Mouse (Mus musculus): ENCODE measurements around the gene Hectd4. TPM values are rescaled to one million over a fixed set of nuclear protein-coding genes. Genes with fewer than 3 reads are reported as not detected.
"Not testable (repeated sequence)": the region's sequence is repeated elsewhere in the genome, so short reads cannot be mapped to it uniquely, and the experiment has no call there.

Hectd4 gene
- polyA plus RNA-seq, 1 experiment from 2014 or later, result 5.8 TPM

DNA sequence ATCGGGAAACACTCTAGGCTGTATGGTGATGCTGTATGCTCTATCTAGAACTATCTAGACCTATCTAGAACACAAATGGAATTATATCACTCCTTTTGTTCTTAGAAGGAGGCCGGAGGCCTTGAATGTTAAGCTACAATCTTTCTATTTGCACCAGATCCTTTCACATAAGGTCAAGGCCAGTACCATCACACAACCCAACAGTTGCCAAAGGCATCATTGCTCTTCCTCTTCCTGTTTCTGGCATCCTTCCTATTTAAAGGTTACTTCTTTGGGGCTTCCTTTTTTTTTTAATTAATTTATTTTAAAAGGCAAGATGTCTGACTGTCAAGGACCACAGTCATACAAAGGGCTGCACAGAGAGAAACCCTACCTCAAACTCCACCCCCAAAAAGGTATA is 22.7 kb upstream of the Hectd4 start:
- H3K9me3 ChIP-seq (ENCODE audit: control insufficient read depth, low read length), result no peaks in the 10 kb centered on the region
- no peak overlapping the region for H3K9ac ChIP-seq (ENCODE audit: low read length)
- H3K4me3 ChIP-seq (ENCODE audit: control insufficient read depth in 1 of 2, insufficient read depth in 1 of 2, low read depth in 1 of 2, low read length in 2 of 2), result no peak overlapping the region
- H3K4me1 ChIP-seq (ENCODE audit: control insufficient read depth in 2 of 2, insufficient read depth in 2 of 2, low read length in 2 of 2), result no peaks in the 10 kb centered on the region
- no peaks in the 10 kb centered on the region for H3K27me3 ChIP-seq (ENCODE audit: control insufficient read depth, insufficient read depth, low read length)
- 72% methylated on average over 2 of the region's 2 CpGs for WGBS
- H3K36me3 ChIP-seq (ENCODE audit: control insufficient read depth, insufficient read depth, low read length), result no peaks in the 10 kb centered on the region
- no peak overlapping the region for H3K4me2 ChIP-seq (ENCODE audit: low read length)
- no peak for ATAC-seq (ENCODE audit: insufficient number of reproducible peaks, insufficient read depth, low FRiP score, low read depth)
- no peak overlapping the region for H3K27ac ChIP-seq (replicated peaks in 1 of 2; ENCODE audit: control insufficient read depth in 1 of 2, insufficient read depth in 1 of 2, low read depth in 2 of 2, low read length in 2 of 2)

- no peaks in the 10 kb centered on the region for H3K4me1 ChIP-seq (ENCODE audit: control insufficient read depth in 2 of 2, insufficient read depth in 2 of 2, low read length in 2 of 2)
- 63% methylated on average over 5 of the region's 5 CpGs for WGBS
- no peaks in the 10 kb centered on the region for H3K9me3 ChIP-seq (ENCODE audit: control insufficient read depth, low read length)
- no peak overlapping the region for H3K27ac ChIP-seq (replicated peaks in 1 of 2; ENCODE audit: control insufficient read depth in 1 of 2, insufficient read depth in 1 of 2, low read depth in 2 of 2, low read length in 2 of 2)
- no peaks in the 10 kb centered on the region for H3K36me3 ChIP-seq (ENCODE audit: control insufficient read depth, insufficient read depth, low read length)
- H3K9ac ChIP-seq (ENCODE audit: low read length), result no peak overlapping the region
- no peak overlapping the region for H3K4me3 ChIP-seq (ENCODE audit: control insufficient read depth in 1 of 2, insufficient read depth in 1 of 2, low read depth in 1 of 2, low read length in 2 of 2)
- H3K4me2 ChIP-seq (ENCODE audit: low read length), result no peak overlapping the region
- no peak for ATAC-seq (ENCODE audit: insufficient number of reproducible peaks, insufficient read depth, low FRiP score, low read depth)
- H3K27me3 ChIP-seq (ENCODE audit: control insufficient read depth, insufficient read depth, low read length), result no peaks in the 10 kb centered on the region
These were observed 21.6 kb upstream of the Hectd4 start for GRCm38 (mm10) chr5:121198376-121198775.

- Histone ChIP-seq H3K36me3 (ENCODE audit: control insufficient read depth, insufficient read depth, low read length) (peaks cover 14% of the 10 kb centered on the region), H3K4me3 (ENCODE audit: control insufficient read depth in 1 of 2, insufficient read depth in 1 of 2, low read depth in 1 of 2, low read length in 2 of 2) (no peak overlapping the region), H3K27ac (replicated peaks in 1 of 2; ENCODE audit: control insufficient read depth in 1 of 2, insufficient read depth in 1 of 2, low read depth in 2 of 2, low read length in 2 of 2) (no peak overlapping the region), H3K27me3 (ENCODE audit: control insufficient read depth, insufficient read depth, low read length) (no peaks in the 10 kb centered on the region), H3K9ac (ENCODE audit: low read length) (no peak overlapping the region), H3K9me3 (ENCODE audit: control insufficient read depth, low read length) (no peaks in the 10 kb centered on the region), H3K4me1 (ENCODE audit: control insufficient read depth in 2 of 2, insufficient read depth in 2 of 2, low read length in 2 of 2) (peaks cover 6 to 13% of the 10 kb centered on the region in 2 experiments), H3K4me2 (ENCODE audit: low read length) (no peak overlapping the region)
- ATAC-seq (ENCODE audit: insufficient number of reproducible peaks, insufficient read depth, low FRiP score, low read depth), result no peak
- WGBS, result 55% methylated on average over 3 of the region's 3 CpGs
These were observed 18.3 kb upstream of the Hectd4 start for GRCm38 (mm10) chr5:121201739-121202138.

GRCm38 (mm10) chr5:121202467-121202866 is 17.6 kb upstream of the Hectd4 start:
- Histone ChIP-seq H3K9ac (ENCODE audit: low read length) (no peak overlapping the region), H3K4me1 (ENCODE audit: control insufficient read depth in 2 of 2, insufficient read depth in 2 of 2, low read length in 2 of 2) (peaks cover 6 to 16% of the 10 kb centered on the region in 2 experiments), H3K4me2 (ENCODE audit: low read length) (no peak overlapping the region), H3K4me3 (ENCODE audit: control insufficient read depth in 1 of 2, insufficient read depth in 1 of 2, low read depth in 1 of 2, low read length in 2 of 2) (no peak overlapping the region), H3K27me3 (ENCODE audit: control insufficient read depth, insufficient read depth, low read length) (no peaks in the 10 kb centered on the region), H3K27ac (replicated peaks in 1 of 2; ENCODE audit: control insufficient read depth in 1 of 2, insufficient read depth in 1 of 2, low read depth in 2 of 2, low read length in 2 of 2) (no peak overlapping the region), H3K36me3 (ENCODE audit: control insufficient read depth, insufficient read depth, low read length) (peaks cover 21% of the 10 kb centered on the region), H3K9me3 (ENCODE audit: control insufficient read depth, low read length) (no peaks in the 10 kb centered on the region)
- WGBS, result 79% methylated on average over 1 of the region's 1 CpGs
- no peak for ATAC-seq (ENCODE audit: insufficient number of reproducible peaks, insufficient read depth, low FRiP score, low read depth)

- H3K4me1 ChIP-seq (ENCODE audit: control insufficient read depth in 2 of 2, insufficient read depth in 2 of 2, low read length in 2 of 2), result peaks cover 6 to 18% of the 10 kb centered on the region in 2 experiments
- H3K9me3 ChIP-seq (ENCODE audit: control insufficient read depth, low read length), result no peaks in the 10 kb centered on the region
- 2% methylated on average over 52 of the region's 52 CpGs for WGBS
- peak within 1 kb of the TSS; percentile 59 to 73 for H3K27ac ChIP-seq (replicated peaks in 1 of 2; ENCODE audit: control insufficient read depth in 1 of 2, insufficient read depth in 1 of 2, low read depth in 2 of 2, low read length in 2 of 2)
- H3K9ac ChIP-seq (ENCODE audit: low read length), result peak within 1 kb of the TSS; percentile 99
- H3K4me3 ChIP-seq (ENCODE audit: control insufficient read depth in 1 of 2, insufficient read depth in 1 of 2, low read depth in 1 of 2, low read length in 2 of 2), result peak within 1 kb of the TSS; percentile 84 to 90
- peak; percentile 81 for ATAC-seq (ENCODE audit: insufficient number of reproducible peaks, insufficient read depth, low FRiP score, low read depth)
- peaks cover 41% of the 10 kb centered on the region for H3K36me3 ChIP-seq (ENCODE audit: control insufficient read depth, insufficient read depth, low read length)
- no peaks in the 10 kb centered on the region for H3K27me3 ChIP-seq (ENCODE audit: control insufficient read depth, insufficient read depth, low read length)
- peak within 1 kb of the TSS; percentile 84 for H3K4me2 ChIP-seq (ENCODE audit: low read length)
These were observed 15.6 kb upstream of the Hectd4 start, which contains the start of gene Rpl6 for GRCm38 (mm10) chr5:121204132-121205089. Gene Rpl6, plus strand, starts transcription at chr5:121204481.

DNA sequence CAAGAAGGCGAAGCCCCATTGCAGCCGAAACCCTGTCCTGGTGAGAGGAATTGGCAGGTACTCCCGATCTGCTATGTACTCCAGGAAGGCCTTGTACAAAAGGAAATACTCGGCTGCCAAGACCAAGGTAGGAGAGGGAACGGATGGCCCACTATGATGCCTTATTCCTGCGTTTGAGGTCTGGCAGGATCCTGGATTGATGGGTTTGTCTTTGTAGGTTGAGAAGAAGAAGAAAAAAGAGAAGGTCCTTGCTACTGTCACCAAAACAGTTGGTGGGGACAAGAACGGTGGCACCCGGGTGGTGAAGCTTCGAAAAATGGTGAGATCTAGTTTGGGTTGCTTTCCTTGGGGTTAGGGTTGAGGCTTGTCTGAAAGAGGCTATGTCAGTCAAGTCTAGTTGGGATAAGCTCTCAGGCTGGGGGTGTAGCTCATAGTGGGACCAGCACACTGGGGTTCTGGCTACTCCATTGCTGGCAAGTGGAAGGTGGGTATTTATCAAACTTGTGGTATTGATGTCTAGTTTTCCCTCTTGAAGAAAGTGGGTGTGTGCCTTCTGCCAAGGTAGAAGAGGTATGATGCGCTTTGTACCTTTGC is 14.4 kb upstream of the Hectd4 start:
- H3K27me3 ChIP-seq (ENCODE audit: control insufficient read depth, insufficient read depth, low read length); H3K9me3 ChIP-seq (ENCODE audit: control insufficient read depth, low read length); H3K27ac ChIP-seq (replicated peaks in 1 of 2; ENCODE audit: control insufficient read depth in 1 of 2, insufficient read depth in 1 of 2, low read depth in 2 of 2, low read length in 2 of 2); ATAC-seq (ENCODE audit: insufficient number of reproducible peaks, insufficient read depth, low FRiP score, low read depth): not testable (repeated sequence)
- Histone ChIP-seq H3K4me3 (ENCODE audit: control insufficient read depth in 1 of 2, insufficient read depth in 1 of 2, low read depth in 1 of 2, low read length in 2 of 2) (peak overlapping the region in 1 of 2 experiments; percentile 90; a peak in 2 of 4 replicates), H3K36me3 (ENCODE audit: control insufficient read depth, insufficient read depth, low read length) (peaks cover 53% of the 10 kb centered on the region), H3K9ac (ENCODE audit: low read length) (peak overlapping the region; percentile 99), H3K4me2 (ENCODE audit: low read length) (peak overlapping the region; percentile 84), H3K4me1 (ENCODE audit: control insufficient read depth in 2 of 2, insufficient read depth in 2 of 2, low read length in 2 of 2) (peaks cover 6 to 18% of the 10 kb centered on the region in 2 experiments)
- 66% methylated on average over 8 of the region's 10 CpGs for WGBS

GRCm38 (mm10) chr5:121206540-121206939 is 13.5 kb upstream of the Hectd4 start:
- H3K4me2 ChIP-seq (ENCODE audit: low read length), result peak overlapping the region; percentile 84
- 77% methylated on average over 9 of the region's 9 CpGs for WGBS

More at GRCm38 (mm10) chr5:121206540-121206939, 13.5 kb upstream of the Hectd4 start:
- H3K9ac ChIP-seq (ENCODE audit: low read length), result peak overlapping the region; percentile 99; the same call in 1 of the 2 replicates
- peaks cover 6 to 18% of the 10 kb centered on the region in 2 experiments for H3K4me1 ChIP-seq (ENCODE audit: control insufficient read depth in 2 of 2, insufficient read depth in 2 of 2, low read length in 2 of 2)
- peaks cover 62% of the 10 kb centered on the region for H3K36me3 ChIP-seq (ENCODE audit: control insufficient read depth, insufficient read depth, low read length)
- H3K4me3 ChIP-seq (ENCODE audit: control insufficient read depth in 1 of 2, insufficient read depth in 1 of 2, low read depth in 1 of 2, low read length in 2 of 2), result no peak overlapping the region
- no peaks in the 10 kb centered on the region for H3K27me3 ChIP-seq (ENCODE audit: control insufficient read depth, insufficient read depth, low read length)
- no peaks in the 10 kb centered on the region for H3K9me3 ChIP-seq (ENCODE audit: control insufficient read depth, low read length)
- ATAC-seq (ENCODE audit: insufficient number of reproducible peaks, insufficient read depth, low FRiP score, low read depth), result no peak
- H3K27ac ChIP-seq (replicated peaks in 1 of 2; ENCODE audit: control insufficient read depth in 1 of 2, insufficient read depth in 1 of 2, low read depth in 2 of 2, low read length in 2 of 2), result no peak overlapping the region
